Mouse (Mus musculus): Measurements from ENCODE around the gene Dynll1. TPM values are rescaled to one million over a fixed set of nuclear protein-coding genes. Genes with fewer than 3 reads are reported as not detected.

Dynll1 gene
- polyA plus RNA-seq, 1 experiment from 2014 or later = 1,720 TPM

- H3K4me1 ChIP-seq (ENCODE audit: control insufficient read depth, insufficient read depth, low read length) = peaks cover 5% of the 10 kb centered on the region
- H3K9me3 ChIP-seq (ENCODE audit: control insufficient read depth, low read length) = no peaks in the 10 kb centered on the region
- H3K27ac ChIP-seq (ENCODE audit: low read depth, low read length) = no peak overlapping the region
- no peak overlapping the region for H3K4me3 ChIP-seq (ENCODE audit: low read length)
- 88% methylated on average over 3 of the region's 3 CpGs for WGBS
- no peaks in the 10 kb centered on the region for H3K27me3 ChIP-seq (ENCODE audit: control insufficient read depth, insufficient read depth, low read length)
- H3K4me2 ChIP-seq (replicated peaks; ENCODE audit: low read depth, low read length) = no peak overlapping the region
- H3K36me3 ChIP-seq (ENCODE audit: control insufficient read depth, insufficient read depth, low read length) = peaks cover 32% of the 10 kb centered on the region
- no peak for ATAC-seq (ENCODE audit: low FRiP score, low TSS enrichment)
- H3K9ac ChIP-seq (ENCODE audit: low read depth, low read length) = no peak overlapping the region
These were observed 16.1 kb downstream of the Dynll1 start for GRCm38 (mm10) chr5:115284735-115285134.

- Histone ChIP-seq H3K9me3 (ENCODE audit: control insufficient read depth, low read length) (no peaks in the 10 kb centered on the region), H3K27ac (ENCODE audit: low read depth, low read length) (no peak overlapping the region), H3K36me3 (ENCODE audit: control insufficient read depth, insufficient read depth, low read length) (peaks cover 19% of the 10 kb centered on the region), H3K27me3 (ENCODE audit: control insufficient read depth, insufficient read depth, low read length) (no peaks in the 10 kb centered on the region), H3K4me2 (replicated peaks; ENCODE audit: low read depth, low read length) (peak overlapping the region; percentile 82), H3K4me1 (ENCODE audit: control insufficient read depth, insufficient read depth, low read length) (peaks cover 5% of the 10 kb centered on the region), H3K9ac (ENCODE audit: low read depth, low read length) (peak overlapping the region; percentile 77), H3K4me3 (ENCODE audit: low read length) (peak overlapping the region; percentile 97)
- WGBS = 7% methylated on average over 17 of the region's 17 CpGs
- no peak; the same call in 1 of the 2 replicates for ATAC-seq (ENCODE audit: low FRiP score, low TSS enrichment)
These were observed 20.6 kb downstream of the Dynll1 start for GRCm38 (mm10) chr5:115280050-115280687.

GRCm38 (mm10) chr5:115279226-115280049, 21.4 kb downstream of the Dynll1 start, which contains the start of gene Coq5:
TSS of gene Coq5 (plus strand) at chr5:115279666.
- H3K36me3 ChIP-seq (ENCODE audit: control insufficient read depth, insufficient read depth, low read length) = peaks cover 12% of the 10 kb centered on the region
- ATAC-seq (ENCODE audit: low FRiP score, low TSS enrichment) = peak; percentile 68
- H3K4me2 ChIP-seq (replicated peaks; ENCODE audit: low read depth, low read length) = peak within 1 kb of the TSS; percentile 82
- peak within 1 kb of the TSS; percentile 77 for H3K9ac ChIP-seq (ENCODE audit: low read depth, low read length)
- H3K4me1 ChIP-seq (ENCODE audit: control insufficient read depth, insufficient read depth, low read length) = peaks cover 5% of the 10 kb centered on the region
- 4% methylated on average over 45 of the region's 45 CpGs for WGBS
- peak within 1 kb of the TSS; percentile 59; the same call in 1 of the 2 replicates for H3K27ac ChIP-seq (ENCODE audit: low read depth, low read length)
- H3K4me3 ChIP-seq (ENCODE audit: low read length) = peak within 1 kb of the TSS; percentile 97
- H3K9me3 ChIP-seq (ENCODE audit: control insufficient read depth, low read length) = no peaks in the 10 kb centered on the region
- H3K27me3 ChIP-seq (ENCODE audit: control insufficient read depth, insufficient read depth, low read length) = no peaks in the 10 kb centered on the region

- no peak overlapping the region for H3K4me3 ChIP-seq (ENCODE audit: low read length)
- H3K9ac ChIP-seq (ENCODE audit: low read depth, low read length) = no peak overlapping the region
- 60% methylated on average over 2 of the region's 2 CpGs for WGBS
- H3K4me1 ChIP-seq (ENCODE audit: control insufficient read depth, insufficient read depth, low read length) = peaks cover 5% of the 10 kb centered on the region
- no peak for ATAC-seq (ENCODE audit: low FRiP score, low TSS enrichment)
- peaks cover 6% of the 10 kb centered on the region for H3K36me3 ChIP-seq (ENCODE audit: control insufficient read depth, insufficient read depth, low read length)
- H3K27ac ChIP-seq (ENCODE audit: low read depth, low read length) = no peak overlapping the region
- H3K4me2 ChIP-seq (replicated peaks; ENCODE audit: low read depth, low read length) = no peak overlapping the region
- H3K27me3 ChIP-seq (ENCODE audit: control insufficient read depth, insufficient read depth, low read length) = no peaks in the 10 kb centered on the region
- H3K9me3 ChIP-seq (ENCODE audit: control insufficient read depth, low read length) = no peaks in the 10 kb centered on the region
These were observed 22.0 kb downstream of the Dynll1 start for GRCm38 (mm10) chr5:115278785-115279184.

- no peak for ATAC-seq (ENCODE audit: low FRiP score, low TSS enrichment)
- H3K9ac ChIP-seq (ENCODE audit: low read depth, low read length) = no peak overlapping the region
- no peaks in the 10 kb centered on the region for H3K36me3 ChIP-seq (ENCODE audit: control insufficient read depth, insufficient read depth, low read length)
- WGBS = 86% methylated on average over 1 of the region's 1 CpGs
- H3K9me3 ChIP-seq (ENCODE audit: control insufficient read depth, low read length) = no peaks in the 10 kb centered on the region
- no peaks in the 10 kb centered on the region for H3K27me3 ChIP-seq (ENCODE audit: control insufficient read depth, insufficient read depth, low read length)
- no peak overlapping the region for H3K27ac ChIP-seq (ENCODE audit: low read depth, low read length)
- no peak overlapping the region for H3K4me2 ChIP-seq (replicated peaks; ENCODE audit: low read depth, low read length)
- peaks cover 8% of the 10 kb centered on the region for H3K4me1 ChIP-seq (ENCODE audit: control insufficient read depth, insufficient read depth, low read length)
- H3K4me3 ChIP-seq (ENCODE audit: low read length) = no peak overlapping the region
These were observed 22.7 kb downstream of the Dynll1 start for GRCm38 (mm10) chr5:115278053-115278452.

- H3K27me3 ChIP-seq (ENCODE audit: control insufficient read depth, insufficient read depth, low read length) = no peaks in the 10 kb centered on the region
- ATAC-seq (ENCODE audit: low FRiP score, low TSS enrichment) = no peak
- no peak overlapping the region for H3K9ac ChIP-seq (ENCODE audit: low read depth, low read length)
- H3K4me1 ChIP-seq (ENCODE audit: control insufficient read depth, insufficient read depth, low read length) = peaks cover 13% of the 10 kb centered on the region
- no peaks in the 10 kb centered on the region for H3K9me3 ChIP-seq (ENCODE audit: control insufficient read depth, low read length)
- H3K27ac ChIP-seq (ENCODE audit: low read depth, low read length) = no peak overlapping the region
- H3K4me2 ChIP-seq (replicated peaks; ENCODE audit: low read depth, low read length) = no peak overlapping the region
- H3K4me3 ChIP-seq (ENCODE audit: low read length) = no peak overlapping the region
- 44% methylated on average over 14 of the region's 14 CpGs for WGBS
- no peaks in the 10 kb centered on the region for H3K36me3 ChIP-seq (ENCODE audit: control insufficient read depth, insufficient read depth, low read length)
These were observed 24.8 kb downstream of the Dynll1 start for GRCm38 (mm10) chr5:115275998-115276397.

GRCm38 (mm10) chr5:115274771-115275170, 26.0 kb downstream of the Dynll1 start:
- H3K27ac ChIP-seq (ENCODE audit: low read depth, low read length) = no peak overlapping the region
- no peak overlapping the region for H3K4me2 ChIP-seq (replicated peaks; ENCODE audit: low read depth, low read length)
- H3K4me3 ChIP-seq (ENCODE audit: low read length) = no peak overlapping the region
- H3K9ac ChIP-seq (ENCODE audit: low read depth, low read length) = no peak overlapping the region
- H3K36me3 ChIP-seq (ENCODE audit: control insufficient read depth, insufficient read depth, low read length) = peaks cover 4% of the 10 kb centered on the region; the same call in 1 of the 2 replicates
- peaks cover 21% of the 10 kb centered on the region for H3K4me1 ChIP-seq (ENCODE audit: control insufficient read depth, insufficient read depth, low read length)
- H3K27me3 ChIP-seq (ENCODE audit: control insufficient read depth, insufficient read depth, low read length) = no peaks in the 10 kb centered on the region
- no peak for ATAC-seq (ENCODE audit: low FRiP score, low TSS enrichment)
- 83% methylated on average over 1 of the region's 1 CpGs for WGBS
- H3K9me3 ChIP-seq (ENCODE audit: control insufficient read depth, low read length) = no peaks in the 10 kb centered on the region

GRCm38 (mm10) chr5:115274353-115274752, 26.4 kb downstream of the Dynll1 start:
- no peak overlapping the region for H3K9ac ChIP-seq (ENCODE audit: low read depth, low read length)
- no peaks in the 10 kb centered on the region for H3K9me3 ChIP-seq (ENCODE audit: control insufficient read depth, low read length)
- ATAC-seq (ENCODE audit: low FRiP score, low TSS enrichment) = no peak

More at GRCm38 (mm10) chr5:115274353-115274752, 26.4 kb downstream of the Dynll1 start:
- Histone ChIP-seq H3K4me2 (replicated peaks; ENCODE audit: low read depth, low read length) (no peak overlapping the region), H3K27ac (ENCODE audit: low read depth, low read length) (no peak overlapping the region), H3K4me1 (ENCODE audit: control insufficient read depth, insufficient read depth, low read length) (peaks cover 24% of the 10 kb centered on the region), H3K27me3 (ENCODE audit: control insufficient read depth, insufficient read depth, low read length) (no peaks in the 10 kb centered on the region), H3K4me3 (ENCODE audit: low read length) (no peak overlapping the region), H3K36me3 (ENCODE audit: control insufficient read depth, insufficient read depth, low read length) (peaks cover 7% of the 10 kb centered on the region; the same call in 1 of the 2 replicates)
- 79% methylated on average over 1 of the region's 1 CpGs for WGBS

Measured in kidney, embryonic 14.5 days (tissue).